Comparison of ENCODE assay signal across 8 mouse cellular contexts in genomic region chr2:167660611-167660971, GRCm38 (mm10). TPM values are rescaled to one million over a fixed set of nuclear protein-coding genes. Genes with fewer than 3 reads are reported as not detected.
DNase-seq lines count a peak whose midpoint lies in the region; ATAC-seq and TF ChIP-seq lines count a peak whose summit lies in the region.

No protein-coding gene starts in this region.

- peak overlapping the region; percentile 97 for H3ac ChIP-seq in C2C12 (ENCODE audit: control insufficient read depth, insufficient read length, low read depth)

- WGBS in limb, embryonic 11.5 days: 2% methylated on average over 12 of the region's 12 CpGs
- under 1% methylated on average over 12 of the region's 12 CpGs for WGBS in neural tube, embryonic 13.5 days

- no peaks in the 10 kb centered on the region for H3K9me3 ChIP-seq in limb, embryonic 11.5 days (ENCODE audit: control insufficient read depth, low read length)
- no peaks in the 10 kb centered on the region for H3K9me3 ChIP-seq in neural tube, embryonic 13.5 days

- intact Hi-C loops in gastrocnemius, adult 2 months (cut with DNase I): loop anchor here (5.0 kb wide), 1 partner anchor 123 kb away; the partner anchor contains the start of gene Snai1

- peaks cover 32% of the 10 kb centered on the region for H3K79me3 ChIP-seq in C2C12 (ENCODE audit: low read depth)

- peaks cover 57% of the 10 kb centered on the region for H3K79me2 ChIP-seq in C2C12 (ENCODE audit: control insufficient read depth, insufficient read depth)

- peak overlapping the region; percentile 92 for H3K27ac ChIP-seq in gastrocnemius, adult 2 months
- no peak overlapping the region for H3K27ac ChIP-seq in embryonic fibroblast, embryonic 13.5 days (ENCODE audit: insufficient read depth, low read length)
- no peak overlapping the region for H3K27ac ChIP-seq in limb, embryonic 11.5 days (replicated peaks; ENCODE audit: low read depth, low read length)
- H3K27ac ChIP-seq in neural tube, embryonic 13.5 days (replicated peaks): peak overlapping the region; percentile 49

- peak overlapping the region; percentile 99 for H3K4me2 ChIP-seq in limb, embryonic 11.5 days (ENCODE audit: low read depth, severe bottlenecking)
- peak overlapping the region; percentile 98 for H3K4me2 ChIP-seq in neural tube, embryonic 13.5 days

- ATAC-seq in limb, embryonic 11.5 days (ENCODE audit: insufficient number of reproducible peaks, low FRiP score, low TSS enrichment, low read depth): peak; percentile 4; the same call in 1 of the 2 replicates
- ATAC-seq in neural tube, embryonic 13.5 days (ENCODE audit: low read depth): 0 out of 2 replicates have a peak, but pooled peaks have one; percentile 2

- peaks cover 6% of the 10 kb centered on the region; the same call in 1 of the 2 replicates for H3K4me1 ChIP-seq in embryonic fibroblast, embryonic 13.5 days (ENCODE audit: control insufficient read depth, insufficient read depth, low read length)
- H3K4me1 ChIP-seq in limb, embryonic 11.5 days (ENCODE audit: control insufficient read depth, insufficient read depth, low read length): peaks cover 17% of the 10 kb centered on the region
- H3K4me1 ChIP-seq in neural tube, embryonic 13.5 days (replicated peaks): peaks cover 39% of the 10 kb centered on the region

- no peak for TF ChIP-seq POLR2A in embryonic fibroblast, embryonic 13.5 days (IDR thresholded peaks at IDR 0.05; ENCODE audit: low read depth, low read length)

- TF ChIP-seq CTCF in gastrocnemius, adult 2 months (IDR thresholded peaks at IDR 0.05): no peak
- no peak for TF ChIP-seq CTCF in C2C12 (IDR thresholded peaks at IDR 0.05; ENCODE audit: control insufficient read depth, insufficient read depth, insufficient read length)
- no peak for TF ChIP-seq CTCF in embryonic fibroblast, embryonic 13.5 days (IDR thresholded peaks at IDR 0.05; ENCODE audit: borderline replicate concordance, insufficient read depth, low read length)

- H3K36me3 ChIP-seq in C2C12 (ENCODE audit: control insufficient read depth, insufficient read depth): peaks cover 6% of the 10 kb centered on the region
- H3K36me3 ChIP-seq in limb, embryonic 11.5 days (ENCODE audit: control insufficient read depth, insufficient read depth, low read length): no peaks in the 10 kb centered on the region; the same call in 1 of the 2 replicates
- peaks cover 10% of the 10 kb centered on the region; the same call in 1 of the 2 replicates for H3K36me3 ChIP-seq in neural tube, embryonic 13.5 days

- no peak for DNase-seq in gastrocnemius, adult 2 months
- no peak for DNase-seq in gastrocnemius, postnatal 25 days
- DNase-seq in limb, embryonic 11.5 days (ENCODE audit: low spot score): peak; percentile 47
- DNase-seq in frontal cortex, adult 2 months (ENCODE audit: extremely low spot score in 1 of 2, low spot score in 1 of 2): no peak
- no peak for DNase-seq in adrenal gland, adult 18-20 months (ENCODE audit: low spot score in 2 of 2)

- no peaks in the 10 kb centered on the region for H3K27me3 ChIP-seq in C2C12 (ENCODE audit: control insufficient read depth, insufficient read depth, insufficient read length)
- peaks cover 2% of the 10 kb centered on the region; the same call in 1 of the 2 replicates for H3K27me3 ChIP-seq in limb, embryonic 11.5 days (ENCODE audit: control insufficient read depth, insufficient read depth, low read length)
- peaks cover 12% of the 10 kb centered on the region for H3K27me3 ChIP-seq in neural tube, embryonic 13.5 days

- H3K4me3 ChIP-seq in gastrocnemius, adult 2 months: peak overlapping the region; percentile 91
- H3K4me3 ChIP-seq in C2C12 (ENCODE audit: insufficient read depth, poor library complexity, severe bottlenecking): peak overlapping the region; percentile 90
- H3K4me3 ChIP-seq in embryonic fibroblast, embryonic 13.5 days (ENCODE audit: insufficient read depth, low read length): peak overlapping the region; percentile 92
- H3K4me3 ChIP-seq in limb, embryonic 11.5 days (ENCODE audit: low read depth, low read length): peak overlapping the region; percentile 74
- H3K4me3 ChIP-seq in neural tube, embryonic 13.5 days: peak overlapping the region; percentile 86

- H3K9ac ChIP-seq in limb, embryonic 11.5 days (ENCODE audit: low read length): peak overlapping the region; percentile 77
- H3K9ac ChIP-seq in neural tube, embryonic 13.5 days: peak overlapping the region; percentile 92

TF ChIP-seq in C2C12, 6 proteins besides CTCF, POLR2A, EP300 and RAD21:
- TF ChIP-seq MYOD1 (IDR thresholded peaks at IDR 0.05; ENCODE audit: control insufficient read depth, insufficient read length, low read depth) (no peak), USF1 (IDR thresholded peaks at IDR 0.05; ENCODE audit: low read depth) (no peak), MAX (IDR thresholded peaks at IDR 0.05) (no peak), FOSL1 (IDR thresholded peaks at IDR 0.05; ENCODE audit: insufficient read depth, low read length, poor library complexity, severe bottlenecking) (no peak), MYOG (IDR thresholded peaks at IDR 0.05; ENCODE audit: control insufficient read depth, extremely low read depth, insufficient read length) (no peak), CEBPB (IDR thresholded peaks at IDR 0.05; ENCODE audit: low read depth) (no peak)

RNA-seq across cellular contexts. Expression of gene Gm20431, which starts 0.7 kb away (rescaled TPM):
- 10 to 100 TPM in 1 of 2 experiments, 1 to 10 TPM in 1; 3.7 to 11.5 TPM for total RNA-seq in gastrocnemius, adult 2 months (2021)
- total RNA-seq in gastrocnemius, postnatal 25 days (2021): 10 to 100 TPM in 1 of 2 experiments, 1 to 10 TPM in 1; 7.7 to 11.6 TPM
- polyA plus RNA-seq in C2C12 (2012; fragmentation: generic; extraction: Trizol): 0.44 TPM
- polyA plus RNA-seq in embryonic fibroblast, embryonic 13.5 days (2011; ENCODE audit: insufficient read length, low read depth, missing spikeins): 6.0 and 17.3 TPM in 2 replicates
- polyA plus RNA-seq in limb, embryonic 11.5 days (2014; fragmentation: Nextera tagmentation; extraction: Ambion mirVana): 4.9 and 7.7 TPM in 2 replicates
- polyA plus RNA-seq in neural tube, embryonic 13.5 days (2015; fragmentation: Nextera tagmentation; extraction: Ambion mirVana): 9.1 and 9.3 TPM in 2 replicates
- 0.88 TPM in 1 of 2 replicates, not detected in the other for polyA plus RNA-seq in frontal cortex, adult 2 months (2012; rRNA removed)
- total RNA-seq in adrenal gland, adult 18-20 months (2021): 10 to 100 TPM; 11.6 to 15.2 TPM

RNA-seq across cellular contexts. Expression of gene Cebpb, which starts 28.1 kb away (rescaled TPM):
- 100 to 1,000 TPM; 106 to 181 TPM for total RNA-seq in gastrocnemius, adult 2 months (2021)
- total RNA-seq in gastrocnemius, postnatal 25 days (2021): 10 to 100 TPM; 93.5 to 95.6 TPM
- polyA plus RNA-seq in C2C12 (2012; fragmentation: generic; extraction: Trizol): 23.8 TPM
- polyA plus RNA-seq in embryonic fibroblast, embryonic 13.5 days (2011; ENCODE audit: insufficient read length, low read depth, missing spikeins): 43.4 and 44.0 TPM in 2 replicates
- polyA plus RNA-seq in limb, embryonic 11.5 days (2014; fragmentation: Nextera tagmentation; extraction: Ambion mirVana): 2.6 and 4.1 TPM in 2 replicates
- polyA plus RNA-seq in neural tube, embryonic 13.5 days (2015; fragmentation: Nextera tagmentation; extraction: Ambion mirVana): 2.2 and 2.3 TPM in 2 replicates
- 14.5 and 14.9 TPM in 2 replicates for polyA plus RNA-seq in frontal cortex, adult 2 months (2012; rRNA removed)
- total RNA-seq in adrenal gland, adult 18-20 months (2021): 100 to 1,000 TPM; 433 to 502 TPM

RNA-seq across cellular contexts. Expression of gene Ube2v1, which starts 28.7 kb away (rescaled TPM):
- 100 to 1,000 TPM; 170 to 181 TPM for total RNA-seq in gastrocnemius, adult 2 months (2021)
- total RNA-seq in gastrocnemius, postnatal 25 days (2021): 100 to 1,000 TPM; 157 to 160 TPM
- polyA plus RNA-seq in C2C12 (2012; fragmentation: generic; extraction: Trizol): 237 TPM
- polyA plus RNA-seq in embryonic fibroblast, embryonic 13.5 days (2011; ENCODE audit: insufficient read length, low read depth, missing spikeins): 227 and 265 TPM in 2 replicates
- polyA plus RNA-seq in limb, embryonic 11.5 days (2014; fragmentation: Nextera tagmentation; extraction: Ambion mirVana): 264 and 267 TPM in 2 replicates
- polyA plus RNA-seq in neural tube, embryonic 13.5 days (2015; fragmentation: Nextera tagmentation; extraction: Ambion mirVana): 326 and 340 TPM in 2 replicates
- 250 and 280 TPM in 2 replicates for polyA plus RNA-seq in frontal cortex, adult 2 months (2012; rRNA removed)
- total RNA-seq in adrenal gland, adult 18-20 months (2021): 100 to 1,000 TPM; 184 to 195 TPM

RNA-seq across cellular contexts. Expression of gene Tmem189, which starts 29.0 kb away (rescaled TPM):
- 10 to 100 TPM; 13.0 to 14.9 TPM for total RNA-seq in gastrocnemius, adult 2 months (2021)
- 10 to 100 TPM; 13.4 to 18.9 TPM for total RNA-seq in gastrocnemius, postnatal 25 days (2021)
- polyA plus RNA-seq in C2C12 (2012; fragmentation: generic; extraction: Trizol): 34.5 TPM
- 31.3 and 37.9 TPM in 2 replicates for polyA plus RNA-seq in embryonic fibroblast, embryonic 13.5 days (2011; ENCODE audit: insufficient read length, low read depth, missing spikeins)
- 35.5 and 37.5 TPM in 2 replicates for polyA plus RNA-seq in limb, embryonic 11.5 days (2014; fragmentation: Nextera tagmentation; extraction: Ambion mirVana)
- polyA plus RNA-seq in neural tube, embryonic 13.5 days (2015; fragmentation: Nextera tagmentation; extraction: Ambion mirVana): 40.1 and 41.9 TPM in 2 replicates
- 71.5 and 75.7 TPM in 2 replicates for polyA plus RNA-seq in frontal cortex, adult 2 months (2012; rRNA removed)
- 10 to 100 TPM; 21.4 to 26.6 TPM for total RNA-seq in adrenal gland, adult 18-20 months (2021)

Comparison
In these comparisons a context has a peak if more than half of its experiments do, and no peak if none do; other contexts are left out.
1. H3K27ac ChIP-seq: peak in gastrocnemius, adult 2 months (single experiment) and neural tube, embryonic 13.5 days (single experiment); none in embryonic fibroblast, embryonic 13.5 days (single experiment) and limb, embryonic 11.5 days (single experiment).
2. Peak in every context shown above with its lines, with median percentiles within 50 percentile points of each other: H3K4me3 ChIP-seq.